Mouse (Mus musculus): ENCODE data around the gene Luc7l3. TPM values are rescaled to one million over a fixed set of nuclear protein-coding genes. Genes with fewer than 3 reads are reported as not detected.
A peak's percentile ranks its signal among the peaks of the same experiment; 100 is the strongest.

Gene Luc7l3
- total and polyA plus RNA-seq, 3 experiments = 47.3 to 90.5 (median 54.7) TPM

DNA sequence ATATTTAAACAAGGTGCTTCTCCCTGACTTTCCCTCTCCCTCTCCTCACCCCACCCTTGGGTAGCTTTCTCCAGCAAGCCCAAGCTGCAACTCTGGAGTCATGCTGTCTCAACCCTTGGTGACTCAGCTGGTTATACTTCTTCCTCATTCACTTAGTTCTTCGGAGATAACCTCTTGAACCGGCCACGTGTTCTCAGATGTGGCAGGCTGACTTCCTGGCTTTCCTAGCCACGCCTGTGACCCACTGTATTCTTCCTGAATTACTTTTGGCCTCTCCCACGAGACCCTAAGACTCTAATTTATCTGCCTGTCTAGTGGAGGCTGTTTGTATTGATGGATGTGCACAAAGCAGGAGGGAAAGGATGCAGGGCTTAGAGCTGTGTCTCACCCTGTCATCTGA lies 49.0 kb upstream of the Luc7l3 start:
- Histone ChIP-seq H3K4me1 (ENCODE audit: control insufficient read depth in 1 of 2, insufficient read depth in 2 of 2, low read length in 2 of 2) (peaks cover 14 to 23% of the 10 kb centered on the region in 2 experiments), H3K27me3 (ENCODE audit: control insufficient read depth in 1 of 2, insufficient read depth in 2 of 2, low read length in 2 of 2) (no peaks in the 10 kb centered on the region), H3K79me2 (ENCODE audit: control insufficient read depth, insufficient read depth, low read length, poor library complexity) (no peaks in the 10 kb centered on the region), H3K9ac (ENCODE audit: control insufficient read depth, low read depth, low read length, poor library complexity, severe bottlenecking) (peak overlapping the region; percentile 48), H3K36me3 (ENCODE audit: control insufficient read depth in 1 of 2, insufficient read depth in 2 of 2, low read length in 2 of 2) (peaks cover 0 to 17% of the 10 kb centered on the region in 2 experiments; a peak in 2 of 4 replicates), H3K27ac (ENCODE audit: control insufficient read depth, low read depth, low read length) (peak overlapping the region; percentile 66), H3K9me3 (replicated peaks; ENCODE audit: insufficient read depth, low read length) (no peaks in the 10 kb centered on the region), H3K4me3 (ENCODE audit: control insufficient read depth in 1 of 2, insufficient read depth in 1 of 2, low read depth in 2 of 2, low read length in 2 of 2) (no peak overlapping the region; a peak in 2 of 4 replicates)
- DNase-seq (ENCODE audit: low read depth, low spot score) = peak; percentile 91
- TF ChIP-seq EP300 (IDR thresholded peaks at IDR 0.05; ENCODE audit: low read depth in 1 of 2, low read length in 2 of 2) (peak; percentile 68 to 74), ELF1 (IDR thresholded peaks at IDR 0.05; ENCODE audit: low read depth, low read length) (peak; percentile 89), SIN3A (IDR thresholded peaks at IDR 0.05; ENCODE audit: low read length) (peak; percentile 93), ETS1 (IDR thresholded peaks at IDR 0.05; ENCODE audit: low read depth, low read length) (peak; percentile 92), POLR2AphosphoS2 (IDR thresholded peaks at IDR 0.05; ENCODE audit: low read length) (no peak; the same call in 1 of the 2 replicates), NRF1 (IDR thresholded peaks at IDR 0.05; ENCODE audit: insufficient read depth, low read depth, low read length, poor library complexity, severe bottlenecking) (0 out of 2 replicates have a peak, but pooled peaks have one; percentile 25), NELFE (IDR thresholded peaks at IDR 0.05; ENCODE audit: low read depth, low read length) (peak; percentile 63; the same call in 1 of the 2 replicates), BHLHE40 (IDR thresholded peaks at IDR 0.05; ENCODE audit: borderline replicate concordance, low read depth, low read length) (peak; percentile 80; the same call in 1 of the 2 replicates), TBP (IDR thresholded peaks at IDR 0.05; ENCODE audit: low read depth, low read length) (peak; percentile 72), ZC3H11A (IDR thresholded peaks at IDR 0.05; ENCODE audit: low read depth, low read length) (no peak), JUND (IDR thresholded peaks at IDR 0.05; ENCODE audit: low read depth, low read length) (no peak), KAT2A (conservative IDR thresholded peaks at IDR 0.05; ENCODE audit: low read depth, low read length) (peak; percentile 21; the same call in 1 of the 2 replicates), E2F4 (IDR thresholded peaks at IDR 0.05; ENCODE audit: borderline replicate concordance, low read depth, low read length) (0 out of 2 replicates have a peak, but pooled peaks have one; percentile 11), SMC3 (IDR thresholded peaks at IDR 0.05; ENCODE audit: low read depth, low read length) (no peak; the same call in 1 of the 2 replicates), TCF12 (IDR thresholded peaks at IDR 0.05; ENCODE audit: low read depth, low read length) (peak; percentile 47; the same call in 1 of the 2 replicates), GATA1 (IDR thresholded peaks at IDR 0.05; ENCODE audit: low read depth, low read length) (peak; percentile 75), HCFC1 (IDR thresholded peaks at IDR 0.05; ENCODE audit: low read depth, low read length) (peak; percentile 62), MEF2A (IDR thresholded peaks at IDR 0.05; ENCODE audit: extremely low read depth, insufficient replicate concordance, low read depth, low read length, poor library complexity, severe bottlenecking) (no peak), USF1 (IDR thresholded peaks at IDR 0.05; ENCODE audit: low read depth, low read length) (peak; percentile 94), CHD2 (IDR thresholded peaks at IDR 0.05; ENCODE audit: low read length) (peak; percentile 18; the same call in 1 of the 2 replicates), MAX (IDR thresholded peaks at IDR 0.05; ENCODE audit: low read length) (peak; percentile 99), CTCF (IDR thresholded peaks at IDR 0.05 in 2 of 3, conservative IDR thresholded peaks at IDR 0.05 in 1 of 3; ENCODE audit: control insufficient read depth in 1 of 3, insufficient read depth in 1 of 3, low read depth in 2 of 3, low read length in 3 of 3, poor library complexity in 1 of 3, severe bottlenecking in 1 of 3) (no peak), POLR2AphosphoS5 (IDR thresholded peaks at IDR 0.05; ENCODE audit: borderline replicate concordance, low read depth, low read length) (no peak), UBTF (IDR thresholded peaks at IDR 0.05; ENCODE audit: borderline replicate concordance, insufficient read depth, low read depth, low read length) (no peak), USF2 (IDR thresholded peaks at IDR 0.05; ENCODE audit: borderline replicate concordance in 1 of 2, insufficient read depth in 1 of 2, low read depth in 1 of 2, low read length in 2 of 2) (peak in 1 of 2 experiments; percentile 62; a peak in 2 of 4 replicates), ZMIZ1 (IDR thresholded peaks at IDR 0.05; ENCODE audit: low read depth, low read length) (0 out of 2 replicates have a peak, but pooled peaks have one; percentile 40), ZNF384 (IDR thresholded peaks at IDR 0.05; ENCODE audit: low read depth, low read length) (no peak), POLR2A (IDR thresholded peaks at IDR 0.05; ENCODE audit: control insufficient read depth in 1 of 2, insufficient read depth in 1 of 2, low read depth in 1 of 2, low read length in 2 of 2, poor library complexity in 1 of 2) (peak in 1 of 2 experiments; percentile 63; a peak in 2 of 4 replicates), RAD21 (IDR thresholded peaks at IDR 0.05; ENCODE audit: low read depth, low read length) (no peak), MAFK (IDR thresholded peaks at IDR 0.05; ENCODE audit: borderline replicate concordance, low read depth, low read length) (peak; percentile 67), TAL1 (IDR thresholded peaks at IDR 0.05; ENCODE audit: low read length) (no peak), MXI1 (IDR thresholded peaks at IDR 0.05; ENCODE audit: low read depth, low read length) (peak; percentile 95), MAZ (IDR thresholded peaks at IDR 0.05; ENCODE audit: low read depth, low read length) (no peak), MYC (IDR thresholded peaks at IDR 0.05; ENCODE audit: low read depth, low read length) (peak; percentile 100), MYB (IDR thresholded peaks at IDR 0.05; ENCODE audit: low read depth, low read length) (no peak), GABPA (IDR thresholded peaks at IDR 0.05; ENCODE audit: low read depth, low read length) (peak; percentile 64; the same call in 1 of the 2 replicates)

Measured in MEL (cell line).